Mouse (Mus musculus) liver, embryonic 16.5 days (tissue): Measurements from ENCODE around the gene Kcnd2. TPM values are rescaled to one million over a fixed set of nuclear protein-coding genes. Genes with fewer than 3 reads are reported as not detected.

ENCODE experiments used
- ATAC-seq: fragments of 200-750 bp; cut with Nextera tagmentation; 2 replicates; pipeline ENCODE4 v1.8.0; 2017; ENCODE audit warnings: low read depth, mild to moderate bottlenecking, moderate number of reproducible peaks, moderate library complexity
- H3K27ac ChIP-seq: fragments of 300-500 bp; sonication (generic); 2 replicates; pipeline ENCODE4 v1.5.1; 2014; ENCODE audit warnings: mild to moderate bottlenecking, low read length
- H3K27me3 ChIP-seq: fragments of 300-500 bp; sonication (generic); 2 replicates; pipeline ENCODE4 v1.6.1; 2014; ENCODE audit warnings: low read depth, low read length, mixed read lengths; ENCODE audit not compliant: control insufficient read depth, insufficient read depth
- H3K36me3 ChIP-seq: fragments of 300-500 bp; sonication (generic); 2 replicates; pipeline ENCODE4 v1.6.1; 2014; ENCODE audit warnings: mild to moderate bottlenecking; ENCODE audit not compliant: control insufficient read depth, insufficient read depth
- H3K4me1 ChIP-seq: fragments of 300-500 bp; sonication (generic); 2 replicates; pipeline ENCODE4 v1.6.1; 2014; ENCODE audit warnings: low read depth, low read length, mixed read lengths; ENCODE audit not compliant: control insufficient read depth
- H3K4me2 ChIP-seq: fragments of 300-500 bp; sonication (generic); 2 replicates; pipeline ENCODE4 v1.6.1; 2014; ENCODE audit warnings: low read depth, low read length, mixed read lengths
- H3K4me3 ChIP-seq: fragments of 300-500 bp; sonication (generic); 2 replicates; pipeline ENCODE4 v1.5.1; 2014; ENCODE audit warnings: low read depth, mild to moderate bottlenecking, low read length
- H3K9ac ChIP-seq: fragments of 300-500 bp; sonication (generic); 2 replicates; pipeline ENCODE4 v1.6.1; 2014; ENCODE audit warnings: low read depth, low read length
- H3K9me3 ChIP-seq: fragments of 300-500 bp; sonication (generic); replicated peaks from 2 replicates; pipeline ENCODE4 v1.6.1; 2016; ENCODE audit warnings: low read length; ENCODE audit not compliant: control insufficient read depth
- WGBS: fragments of 180-500 bp; shearing (Covaris S2); extraction: QIAGEN DNeasy Blood & Tissue Kit; methylation state at CpG from one replicate; pipeline ENCODE4 v1.1.7; 2014; ENCODE audit not compliant: insufficient replicate concordance; 5-methylcytosine and 5-hydroxymethylcytosine counted together
- polyA plus RNA-seq: library from polyadenylated mRNA; unstranded; fragments of >200 nt; fragmentation: Nextera tagmentation; extraction: Ambion mirVana; gene quantifications from 2 replicates; pipeline ENCODE4 v1.2.1, GENCODE M21; 2015

Kcnd2 gene
- polyA plus RNA-seq, 1 experiment from 2014 or later = not detected

DNA sequence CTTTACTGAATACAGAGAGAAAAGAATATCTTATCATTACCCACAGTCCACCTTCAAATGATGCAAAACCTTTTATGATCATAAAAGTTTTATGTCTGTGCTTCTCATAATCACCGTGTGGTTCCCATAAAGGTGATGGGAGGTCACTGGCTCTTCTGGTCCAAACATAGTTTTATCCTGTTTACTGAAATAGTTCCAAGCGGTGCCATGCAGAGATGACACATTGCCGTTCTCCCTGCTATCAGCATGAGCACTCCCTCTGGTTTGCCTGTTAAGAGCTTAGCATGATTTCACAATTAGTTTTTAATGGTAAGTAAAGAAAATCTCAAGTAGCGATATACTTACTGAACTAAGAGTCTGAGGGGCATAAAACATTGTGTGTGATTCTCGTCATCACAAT, 43.7 kb downstream of the Kcnd2 start:
- H3K9me3 ChIP-seq = no peaks in the 10 kb centered on the region
- no peak overlapping the region for H3K9ac ChIP-seq
- no peaks in the 10 kb centered on the region for H3K27me3 ChIP-seq
- H3K4me3 ChIP-seq = no peak overlapping the region
- WGBS = 65% methylated on average over 5 of the region's 5 CpGs
- H3K4me2 ChIP-seq = no peak overlapping the region
- no peak overlapping the region for H3K27ac ChIP-seq
- H3K36me3 ChIP-seq = no peaks in the 10 kb centered on the region
- H3K4me1 ChIP-seq = no peaks in the 10 kb centered on the region
- no peak for ATAC-seq

DNA sequence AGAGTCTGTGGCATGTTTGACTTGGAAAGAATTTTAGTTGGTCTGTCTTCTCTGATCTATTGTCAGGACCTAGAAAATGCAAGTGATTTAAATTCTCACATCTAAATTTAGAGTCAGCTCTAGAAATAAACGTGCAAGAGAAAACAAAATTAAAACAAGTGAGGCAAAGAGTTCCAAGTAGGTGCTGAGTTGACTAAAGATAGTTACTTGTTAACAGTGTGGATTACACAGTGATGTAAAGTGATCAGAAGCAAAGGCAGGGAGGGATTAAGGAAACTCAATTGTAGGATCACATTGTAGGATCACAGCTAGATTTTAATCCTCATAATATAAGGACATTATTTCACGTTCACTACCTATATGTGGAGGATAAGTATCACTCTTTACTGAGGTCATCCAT, 52.6 kb downstream of the Kcnd2 start:
- Histone ChIP-seq H3K4me1 (no peaks in the 10 kb centered on the region), H3K27me3 (no peaks in the 10 kb centered on the region), H3K9ac (no peak overlapping the region), H3K4me3 (no peak overlapping the region), H3K4me2 (no peak overlapping the region), H3K27ac (no peak overlapping the region), H3K36me3 (no peaks in the 10 kb centered on the region), H3K9me3 (no peaks in the 10 kb centered on the region)
- WGBS = 37% methylated on average over 2 of the region's 2 CpGs
- no peak for ATAC-seq

DNA sequence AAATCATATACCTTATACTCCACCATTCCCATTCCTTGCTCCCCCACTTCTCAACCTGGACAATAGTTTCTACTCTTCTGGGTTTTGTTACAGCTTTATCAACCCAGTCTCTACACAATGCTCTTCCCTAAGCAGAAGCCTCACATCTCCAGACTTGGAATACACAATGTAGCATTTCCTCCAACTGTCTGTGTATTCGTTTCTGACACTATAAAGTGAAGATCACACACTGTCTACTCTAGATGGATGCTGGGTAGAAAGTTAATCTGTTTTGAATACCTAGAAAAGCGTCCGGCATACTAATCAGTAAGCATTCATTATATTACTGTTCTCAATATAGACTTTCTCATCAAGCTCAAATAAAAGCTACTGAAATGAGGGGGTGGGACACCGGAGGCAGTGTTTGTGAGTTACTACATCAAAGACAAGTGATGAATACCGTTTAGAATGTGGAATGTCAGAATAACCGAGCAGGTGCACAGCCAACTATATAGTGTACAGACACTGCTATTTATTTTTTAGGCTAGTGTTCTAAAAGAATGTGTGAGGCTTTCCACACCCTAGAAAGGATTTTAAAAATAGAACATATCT, 62.1 kb downstream of the Kcnd2 start:
- H3K4me1 ChIP-seq = no peaks in the 10 kb centered on the region
- no peak overlapping the region for H3K27ac ChIP-seq
- H3K4me3 ChIP-seq = no peak overlapping the region
- no peaks in the 10 kb centered on the region for H3K36me3 ChIP-seq
- no peak for ATAC-seq
- H3K4me2 ChIP-seq = no peak overlapping the region
- H3K9ac ChIP-seq = no peak overlapping the region
- no peaks in the 10 kb centered on the region for H3K27me3 ChIP-seq
- WGBS = 64% methylated on average over 6 of the region's 6 CpGs
- no peaks in the 10 kb centered on the region for H3K9me3 ChIP-seq

DNA sequence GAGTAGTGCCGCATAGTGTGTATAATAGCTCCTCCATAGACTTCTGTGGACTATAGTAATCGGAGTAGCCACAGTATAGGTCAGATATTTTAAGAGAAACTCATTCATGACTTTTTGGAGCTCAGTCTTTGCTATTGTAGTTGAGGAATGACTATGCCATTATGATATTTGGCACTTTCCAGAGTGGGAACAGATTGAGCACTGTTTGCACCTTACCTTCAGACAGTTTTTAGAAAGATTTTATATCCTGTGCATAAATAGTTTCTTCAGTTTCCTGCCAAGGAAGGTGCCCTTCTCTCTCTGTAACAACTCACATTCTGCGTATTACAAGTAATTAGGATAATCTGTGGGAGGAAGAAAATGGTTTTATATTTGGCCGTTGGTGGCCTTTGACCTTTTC, 89.6 kb downstream of the Kcnd2 start:
- Histone ChIP-seq H3K4me1 (no peaks in the 10 kb centered on the region), H3K4me3 (no peak overlapping the region), H3K9me3 (no peaks in the 10 kb centered on the region), H3K27ac (no peak overlapping the region), H3K9ac (no peak overlapping the region), H3K27me3 (no peaks in the 10 kb centered on the region), H3K36me3 (no peaks in the 10 kb centered on the region), H3K4me2 (no peak overlapping the region)
- ATAC-seq = no peak
- 54% methylated on average over 4 of the region's 4 CpGs for WGBS

DNA sequence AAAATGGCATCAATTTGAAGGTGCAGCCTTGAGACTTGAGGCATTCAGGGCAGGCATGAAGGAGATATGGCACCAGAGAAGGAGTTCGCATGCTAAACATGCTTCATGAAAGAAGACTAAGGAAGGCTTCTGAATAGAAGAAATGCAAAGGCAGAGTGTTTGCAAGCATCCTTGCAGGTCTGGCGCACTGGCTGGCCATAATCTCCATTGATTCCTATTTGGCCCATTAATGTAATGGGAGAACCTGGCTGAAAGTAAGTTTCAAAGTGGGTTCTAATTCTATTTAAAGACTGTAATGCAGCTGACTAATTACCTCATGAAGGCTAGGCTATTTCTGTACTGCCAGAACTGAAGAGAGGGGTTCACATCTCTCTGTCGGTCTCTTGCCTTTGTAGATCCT, 94.9 kb downstream of the Kcnd2 start:
- H3K36me3 ChIP-seq = no peaks in the 10 kb centered on the region
- no peak overlapping the region for H3K9ac ChIP-seq
- no peak overlapping the region for H3K27ac ChIP-seq
- no peak overlapping the region for H3K4me2 ChIP-seq
- H3K9me3 ChIP-seq = no peaks in the 10 kb centered on the region
- ATAC-seq = no peak
- 63% methylated on average over 3 of the region's 3 CpGs for WGBS
- H3K27me3 ChIP-seq = no peaks in the 10 kb centered on the region
- H3K4me3 ChIP-seq = no peak overlapping the region
- no peaks in the 10 kb centered on the region for H3K4me1 ChIP-seq

DNA sequence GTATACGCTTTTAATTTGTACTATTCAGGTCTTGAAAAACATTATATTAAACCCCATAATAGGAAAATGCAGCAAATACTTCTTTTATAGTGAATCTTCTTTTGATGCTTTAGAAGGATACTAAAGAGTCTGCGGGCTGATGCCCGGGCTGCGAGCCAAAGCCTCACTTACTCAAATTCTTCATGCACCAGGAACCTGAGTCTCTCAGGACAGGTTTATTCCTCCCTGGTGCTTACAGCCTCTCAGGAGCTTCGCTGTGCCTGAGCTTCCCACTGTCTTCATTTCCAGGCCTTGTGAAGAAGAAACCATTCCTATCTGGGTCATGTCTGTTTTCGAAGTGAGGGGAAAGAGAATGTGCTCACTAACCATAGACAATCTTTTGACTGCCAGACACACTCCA, 106.1 kb downstream of the Kcnd2 start:
- Histone ChIP-seq H3K9ac (no peak overlapping the region), H3K9me3 (no peaks in the 10 kb centered on the region), H3K27me3 (no peaks in the 10 kb centered on the region), H3K4me2 (no peak overlapping the region), H3K27ac (no peak overlapping the region), H3K4me1 (no peaks in the 10 kb centered on the region), H3K4me3 (no peak overlapping the region), H3K36me3 (no peaks in the 10 kb centered on the region)
- 61% methylated on average over 6 of the region's 6 CpGs for WGBS
- no peak for ATAC-seq

DNA sequence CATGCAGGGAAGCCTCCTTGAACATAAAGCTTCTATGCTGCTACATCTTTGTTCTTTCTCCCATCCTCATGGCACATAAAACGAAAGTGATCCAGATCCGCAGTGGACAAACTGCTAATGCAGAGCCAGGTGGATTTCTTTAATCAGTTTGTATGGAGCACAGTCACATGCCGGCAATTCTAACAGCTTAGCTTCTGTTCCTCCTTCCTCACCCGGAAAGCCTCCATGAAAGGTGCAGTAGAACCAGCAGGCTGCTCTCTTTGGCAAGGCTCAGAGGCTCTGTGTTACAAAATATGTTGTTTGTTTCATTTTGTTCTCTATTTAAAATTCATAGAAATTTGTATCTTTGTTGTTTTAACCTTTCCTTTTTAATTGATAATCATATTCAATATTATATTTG, 106.9 kb downstream of the Kcnd2 start:
- Histone ChIP-seq H3K9me3 (no peaks in the 10 kb centered on the region), H3K9ac (no peak overlapping the region), H3K4me1 (no peaks in the 10 kb centered on the region), H3K27ac (no peak overlapping the region), H3K4me3 (no peak overlapping the region), H3K27me3 (no peaks in the 10 kb centered on the region), H3K4me2 (no peak overlapping the region), H3K36me3 (no peaks in the 10 kb centered on the region)
- WGBS = 64% methylated on average over 4 of the region's 4 CpGs
- no peak for ATAC-seq

DNA sequence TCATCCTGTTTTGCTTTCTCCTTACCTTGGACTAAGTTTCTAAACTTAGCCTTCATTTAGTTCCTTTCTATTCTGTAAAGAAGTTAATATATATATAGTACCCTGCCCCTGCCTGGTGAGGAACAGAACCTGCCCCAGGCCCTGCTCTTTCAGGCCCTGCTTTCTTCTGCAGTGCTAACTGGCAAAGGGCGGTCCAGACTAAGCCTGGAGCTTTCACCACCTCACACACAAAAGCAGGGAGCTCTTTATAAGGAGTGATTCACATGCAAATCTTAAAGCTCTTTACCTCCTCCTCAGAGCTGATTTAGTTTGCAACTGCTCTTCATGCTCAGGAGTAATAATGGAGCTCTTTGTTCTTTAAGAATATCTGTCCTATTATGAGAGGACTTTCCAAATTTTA, 109.9 kb downstream of the Kcnd2 start:
- Histone ChIP-seq H3K9me3 (no peaks in the 10 kb centered on the region), H3K4me3 (no peak overlapping the region), H3K27ac (no peak overlapping the region), H3K27me3 (no peaks in the 10 kb centered on the region), H3K4me2 (no peak overlapping the region), H3K9ac (no peak overlapping the region), H3K4me1 (no peaks in the 10 kb centered on the region), H3K36me3 (no peaks in the 10 kb centered on the region)
- WGBS = 61% methylated on average over 1 of the region's 1 CpGs
- no peak for ATAC-seq

DNA sequence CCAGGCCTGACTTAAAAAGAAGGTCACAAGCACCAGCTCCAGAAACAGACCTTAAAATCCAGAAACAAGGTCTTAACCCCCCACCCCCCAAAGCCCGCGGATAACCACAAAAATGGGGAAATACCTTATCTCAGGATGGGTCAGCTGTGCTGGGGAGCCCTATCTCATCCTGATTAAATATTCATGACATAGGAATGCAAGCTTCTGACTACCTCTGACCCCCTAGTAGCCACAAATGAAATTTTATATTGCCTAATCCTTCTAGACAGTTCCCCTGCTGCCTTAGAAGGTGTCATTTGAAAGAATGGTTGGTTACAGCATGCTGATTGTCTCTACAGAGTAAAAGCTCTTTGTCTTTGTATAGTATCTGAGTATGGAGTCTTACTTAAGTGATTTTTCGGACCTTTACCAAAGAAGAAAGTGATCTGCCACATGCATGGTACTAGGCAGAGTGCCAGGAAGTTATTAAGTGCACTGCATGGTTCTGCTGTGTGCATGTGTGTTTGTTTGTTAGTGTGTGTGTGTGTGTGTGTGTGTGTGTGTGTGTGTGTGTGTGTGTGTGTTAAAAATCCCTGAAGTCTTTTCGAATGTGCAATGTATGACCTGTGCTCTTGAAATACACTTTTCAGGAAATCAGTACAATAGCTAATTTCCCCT, 111.9 kb downstream of the Kcnd2 start:
- H3K4me1 ChIP-seq = no peaks in the 10 kb centered on the region
- H3K9me3 ChIP-seq = no peaks in the 10 kb centered on the region
- no peak overlapping the region for H3K27ac ChIP-seq
- no peak overlapping the region for H3K4me2 ChIP-seq
- ATAC-seq = no peak
- H3K27me3 ChIP-seq = no peaks in the 10 kb centered on the region
- no peaks in the 10 kb centered on the region for H3K36me3 ChIP-seq
- WGBS = 17% methylated on average over 4 of the region's 4 CpGs
- no peak overlapping the region for H3K9ac ChIP-seq
- no peak overlapping the region for H3K4me3 ChIP-seq
